Mouse (Mus musculus) heart, postnatal 0 days (tissue): Measurements from ENCODE around the gene Rpl23.

Source experiments
- CTCF ChIP-seq: IDR thresholded peaks from 2 replicates; pipeline ENCODE4 v1.5.1; 2016; ENCODE audit warnings: antibody characterized with exemption, control low read depth, low read depth
- EP300 ChIP-seq: IDR thresholded peaks from 2 replicates; pipeline ENCODE4 v1.6.1; 2016; ENCODE audit warnings: antibody characterized with exemption, low read depth

- TF ChIP-seq EP300 (no peak), CTCF (no peak)
Measured at GRCm38 (mm10) chr11:97775186-97775585, 7.1 kb downstream of the Rpl23 start.
